Comparison of ENCODE assay signal across 8 mouse cellular contexts in the genomic region with DNA sequence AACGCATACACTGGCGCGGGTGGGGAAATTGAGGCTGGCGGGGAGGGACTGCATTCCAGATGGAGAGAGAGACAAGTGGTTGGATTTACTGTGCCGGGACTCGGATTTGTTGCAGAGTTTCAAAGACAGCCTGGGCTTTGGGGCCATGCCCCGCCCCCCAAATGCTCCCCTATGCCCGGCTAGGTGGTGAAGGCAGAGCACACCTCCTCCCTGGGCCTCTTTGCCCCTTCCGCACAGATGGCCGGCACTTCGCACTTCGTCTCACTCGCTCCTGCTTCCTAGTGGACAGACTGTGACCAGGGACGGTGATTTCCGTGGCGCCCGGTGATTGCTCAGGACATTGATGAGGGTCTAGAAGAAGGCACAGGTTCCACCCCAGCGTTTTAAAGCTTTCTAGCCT. TPM values are rescaled to one million over a fixed set of nuclear protein-coding genes. Genes with fewer than 3 reads are reported as not detected.
DNase-seq lines count a peak whose midpoint lies in the region; ATAC-seq and TF ChIP-seq lines count a peak whose summit lies in the region.

No protein-coding gene starts in this region.

- peak overlapping the region; percentile 73 for H3K27ac ChIP-seq in embryonic facial prominence, embryonic 15.5 days (replicated peaks)
- peak overlapping the region; percentile 87 for H3K27ac ChIP-seq in kidney, postnatal 0 days

- H3K4me1 ChIP-seq in embryonic facial prominence, embryonic 15.5 days: peaks cover 63% of the 10 kb centered on the region
- H3K4me1 ChIP-seq in kidney, postnatal 0 days (replicated peaks; ENCODE audit: insufficient read depth, low read length): peaks cover 50% of the 10 kb centered on the region

- H3K9ac ChIP-seq in embryonic facial prominence, embryonic 15.5 days: peak overlapping the region; percentile 39
- H3K9ac ChIP-seq in kidney, postnatal 0 days (ENCODE audit: low read depth, low read length): peak overlapping the region; percentile 75

- ATAC-seq in embryonic facial prominence, embryonic 15.5 days (ENCODE audit: insufficient number of reproducible peaks, low FRiP score, low TSS enrichment, low read depth): peak; percentile 18; the same call in 1 of the 2 replicates
- peak; percentile 23; the same call in 1 of the 2 replicates for ATAC-seq in kidney, postnatal 0 days (replicated peaks; ENCODE audit: low FRiP score, low read depth)
- peak; percentile 61 for ATAC-seq in megakaryocyte, adult 5-6 weeks (ENCODE audit: poor library complexity, severe bottlenecking)

- H3K4me2 ChIP-seq in embryonic facial prominence, embryonic 15.5 days (replicated peaks): peak overlapping the region; percentile 87
- peak overlapping the region; percentile 85 for H3K4me2 ChIP-seq in kidney, postnatal 0 days (ENCODE audit: low read length)

- peak; percentile 41; the same call in 1 of the 2 replicates for TF ChIP-seq CTCF in kidney, postnatal 0 days (IDR thresholded peaks at IDR 0.05; ENCODE audit: low read depth)

- peak overlapping the region; percentile 50 for H3K4me3 ChIP-seq in embryonic facial prominence, embryonic 15.5 days (replicated peaks)
- peak overlapping the region; percentile 55 for H3K4me3 ChIP-seq in kidney, postnatal 0 days (replicated peaks; ENCODE audit: low read depth, low read length)

- no peaks in the 10 kb centered on the region for H3K36me3 ChIP-seq in embryonic facial prominence, embryonic 15.5 days
- H3K36me3 ChIP-seq in kidney, postnatal 0 days (ENCODE audit: insufficient read depth, low read length): no peaks in the 10 kb centered on the region

- H3K9me3 ChIP-seq in embryonic facial prominence, embryonic 15.5 days (replicated peaks): no peaks in the 10 kb centered on the region
- H3K9me3 ChIP-seq in kidney, postnatal 0 days (replicated peaks; ENCODE audit: low read length): no peaks in the 10 kb centered on the region

- H3K27me3 ChIP-seq in embryonic facial prominence, embryonic 15.5 days: peaks cover 23% of the 10 kb centered on the region
- H3K27me3 ChIP-seq in kidney, postnatal 0 days (ENCODE audit: insufficient read depth, low read length): no peaks in the 10 kb centered on the region

- 1% methylated on average over 18 of the region's 18 CpGs for WGBS in embryonic facial prominence, embryonic 15.5 days
- WGBS in kidney, postnatal 0 days: under 1% methylated on average over 18 of the region's 18 CpGs

- peak; percentile 57 for DNase-seq in adrenal gland, postnatal 10 days
- DNase-seq in adrenal gland, adult 2 months: no peak
- DNase-seq in 416B (ENCODE audit: low read depth): peak; percentile 90
- DNase-seq in kidney, postnatal 0 days (ENCODE audit: low spot score): peak; percentile 63
- DNase-seq in left cerebral cortex, adult 9 months (ENCODE audit: low spot score in 2 of 2): no peak
- no peak for DNase-seq in spleen, postnatal 36 days (ENCODE audit: low spot score in 2 of 2)

RNA-seq across cellular contexts. Expression of gene Rapgef3, which starts 0.4 kb away (rescaled TPM):
- 10 to 100 TPM; 22.1 to 24.2 TPM for total RNA-seq in adrenal gland, postnatal 10 days (2021)
- 10 to 100 TPM; 13.4 to 18.6 TPM for total RNA-seq in adrenal gland, adult 2 months (2021)
- 44.5 and 52.6 TPM in 2 replicates for polyA plus RNA-seq in adrenal gland, adult 2 months (2012; rRNA removed)
- polyA plus RNA-seq in embryonic facial prominence, embryonic 15.5 days (2015; fragmentation: Nextera tagmentation; extraction: Ambion mirVana): 11.8 and 12.9 TPM in 2 replicates
- 27.5 and 29.2 TPM in 2 replicates for polyA plus RNA-seq in kidney, postnatal 0 days (2015; fragmentation: Nextera tagmentation; extraction: Ambion mirVana)
- 0.02 TPM in 1 of 2 replicates, not detected in the other for total RNA-seq in megakaryocyte, adult 5-6 weeks (2015)
- 1.2 and 1.4 TPM in 2 replicates for total RNA-seq in megakaryocyte, adult 5-6 weeks (2017)

RNA-seq across cellular contexts. Expression of gene Slc48a1, which starts 10.1 kb away (rescaled TPM):
- total RNA-seq in adrenal gland, postnatal 10 days (2021): 10 to 100 TPM; 66.1 to 78.6 TPM
- total RNA-seq in adrenal gland, adult 2 months (2021): 100 to 1,000 TPM; 116 to 158 TPM
- polyA plus RNA-seq in adrenal gland, adult 2 months (2012; rRNA removed): 204 and 217 TPM in 2 replicates
- 51.2 and 52.7 TPM in 2 replicates for polyA plus RNA-seq in embryonic facial prominence, embryonic 15.5 days (2015; fragmentation: Nextera tagmentation; extraction: Ambion mirVana)
- polyA plus RNA-seq in kidney, postnatal 0 days (2015; fragmentation: Nextera tagmentation; extraction: Ambion mirVana): 86.9 and 108 TPM in 2 replicates
- total RNA-seq in megakaryocyte, adult 5-6 weeks (2015): 42.3 and 47.1 TPM in 2 replicates
- 33.1 and 33.5 TPM in 2 replicates for total RNA-seq in megakaryocyte, adult 5-6 weeks (2017)

RNA-seq across cellular contexts. Expression of gene Endou, which starts 37.1 kb away (rescaled TPM):
- total RNA-seq in adrenal gland, postnatal 10 days (2021): 1 to 10 TPM; 1.1 to 1.2 TPM
- total RNA-seq in adrenal gland, adult 2 months (2021): under 1 TPM; 0.35 to 0.66 TPM
- 0.38 and 0.66 TPM in 2 replicates for polyA plus RNA-seq in adrenal gland, adult 2 months (2012; rRNA removed)
- polyA plus RNA-seq in embryonic facial prominence, embryonic 15.5 days (2015; fragmentation: Nextera tagmentation; extraction: Ambion mirVana): 35.2 and 35.9 TPM in 2 replicates
- polyA plus RNA-seq in kidney, postnatal 0 days (2015; fragmentation: Nextera tagmentation; extraction: Ambion mirVana): 1.5 and 2.2 TPM in 2 replicates
- total RNA-seq in megakaryocyte, adult 5-6 weeks (2015): 0.21 TPM in 1 of 2 replicates, not detected in the other
- total RNA-seq in megakaryocyte, adult 5-6 weeks (2017): 0.40 and 0.81 TPM in 2 replicates

Comparison
In these comparisons a context has a peak if more than half of its experiments do, and no peak if none do; other contexts are left out.
1. DNase-seq: peak in adrenal gland, postnatal 10 days (single experiment), 416B (single experiment) and kidney, postnatal 0 days (single experiment); none in adrenal gland, adult 2 months (single experiment), left cerebral cortex, adult 9 months (0 of 2) and spleen, postnatal 36 days (0 of 2).
2. RNA of gene Rapgef3, which starts 0.4 kb away (total RNA-seq): 22.1 to 24.2 TPM in adrenal gland, postnatal 10 days and 13.4 to 18.6 TPM in adrenal gland, adult 2 months; 0.02 to 1.4 TPM in megakaryocyte, adult 5-6 weeks; every median in the first group is over 4 times any median in the second.
3. Peak in every context shown above with its lines, with median percentiles within 50 percentile points of each other: ATAC-seq.